Comparison of ENCODE assay signal across 17 mouse cellular contexts in the genomic region with DNA sequence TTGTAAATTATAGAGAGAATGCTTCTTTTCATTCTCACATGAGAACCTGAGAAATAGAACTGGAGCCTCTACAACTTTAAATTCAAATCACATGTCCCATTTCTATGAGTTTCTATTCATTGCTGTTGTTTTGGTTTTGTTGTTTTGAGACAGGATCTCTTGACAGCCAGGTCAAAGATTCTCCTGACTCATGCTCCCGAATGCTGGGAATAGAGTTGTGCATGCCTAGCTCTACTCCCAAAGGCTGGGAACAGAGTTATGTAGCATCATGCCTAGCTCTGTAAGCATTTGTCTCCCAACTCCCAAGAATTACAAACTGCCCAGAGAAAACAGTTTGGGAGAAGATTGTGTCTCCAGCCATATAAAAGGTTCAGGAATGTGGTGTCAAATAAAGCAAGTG.
"Had no signal": no experiment of that assay in that cellular context is flagged by ENCODE, and none has a peak within 500 bp of the region (broad histone marks: within the 10 kb centered on the region; RNA-seq: fewer than 3 reads in every experiment).

No protein-coding gene starts in this region.

- ATAC-seq: hindbrain, embryonic 16.5 days; inflammation-experienced regulatory T-cells, adult 6 months; intestine, embryonic 15.5 days; intestine, postnatal 0 days; liver, embryonic 12.5 days had no signal

- DNase-seq: gastrocnemius, adult 2 months; gastrocnemius, postnatal 10 days; gastrocnemius, postnatal 25 days; heart, adult 2 months; heart, postnatal 4 days; kidney, adult 18-20 months; kidney, adult 8-10 months; kidney, postnatal 10 days; kidney, postnatal 25 days; kidney, postnatal 4 days; layer of hippocampus, postnatal 36 days; left cerebral cortex, postnatal 4 days had no signal
